Mouse (Mus musculus) heart, postnatal 4 days (tissue): ENCODE results near the gene Morn4. TPM values are rescaled to one million over a fixed set of nuclear protein-coding genes. Genes with fewer than 3 reads are reported as not detected.

Source experiments
- DNase-seq: peaks from one replicate; pipeline ENCODE4 v3.0.0; 2021
- total RNA-seq, 2 experiments: library from RNA; stranded (reverse); gene quantifications; 2 replicates each; pipeline ENCODE4 v1.2.3; 2021

Morn4 gene
- 10 to 100 TPM in 1 of 2 experiments, 1 to 10 TPM in 1; 8.8 to 10.6 TPM for total RNA-seq

DNA sequence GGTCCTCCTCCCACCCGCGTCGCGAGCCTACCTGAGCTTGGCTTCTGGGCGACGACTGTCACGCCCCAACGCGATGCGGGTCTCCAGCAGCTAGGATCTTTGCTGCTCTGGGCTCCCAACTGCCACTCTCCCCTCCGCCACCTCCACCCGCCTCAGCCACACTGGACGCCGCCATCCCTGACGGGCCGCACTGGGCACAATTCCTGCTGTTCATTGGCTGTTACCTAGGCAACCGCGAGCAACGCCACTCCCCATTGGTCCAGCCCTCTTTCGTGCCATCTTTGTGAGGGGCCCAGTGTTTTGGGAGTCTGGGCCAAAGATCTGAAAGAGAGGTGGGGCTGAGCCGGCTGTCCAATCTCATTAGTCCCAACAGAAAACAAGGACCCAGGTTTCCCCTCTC, at the start of gene Morn4:
Morn4 (minus strand) TSS at position 192 of the 400 bp plus-strand sequence.
- peak; percentile 87 for DNase-seq

GRCm38 (mm10) chr19:42135070-42135469, 48.9 kb upstream of the Morn4 start:
- no peak for DNase-seq

DNA sequence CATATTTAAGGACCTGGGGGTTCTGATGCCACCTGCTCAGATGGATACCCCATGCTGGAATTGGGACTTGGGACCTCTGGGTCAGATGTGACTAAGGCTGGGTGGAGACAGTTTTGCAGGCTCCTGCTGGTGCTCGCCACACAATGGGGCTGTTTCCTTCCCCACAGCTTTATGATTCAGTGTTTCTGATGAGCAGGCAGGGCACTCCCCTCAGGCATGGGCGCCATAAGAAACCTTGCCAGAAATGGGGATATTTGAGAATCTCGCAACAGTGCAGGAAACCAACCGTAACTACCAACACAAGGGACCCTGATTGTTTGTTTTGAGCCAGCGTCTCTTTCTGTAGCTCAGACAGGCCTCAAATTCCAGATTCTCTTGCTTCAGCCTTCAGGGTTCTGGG, 44.9 kb upstream of the Morn4 start:
- no peak for DNase-seq

GRCm38 (mm10) chr19:42130294-42130606, 44.1 kb upstream of the Morn4 start:
- no peak for DNase-seq

GRCm38 (mm10) chr19:42129509-42130293, 43.5 kb upstream of the Morn4 start:
- no peak for DNase-seq

- peak; percentile 98 for DNase-seq
Measured at GRCm38 (mm10) chr19:42128787-42129508, 42.8 kb upstream of the Morn4 start, which contains the start of gene Avpi1. Avpi1 (minus strand) TSS chr19:42129059.

- DNase-seq = no peak
Measured at GRCm38 (mm10) chr19:42128052-42128740, 42.0 kb upstream of the Morn4 start.

GRCm38 (mm10) chr19:42127024-42127423, 40.9 kb upstream of the Morn4 start:
- DNase-seq = no peak

- no peak for DNase-seq
Measured at GRCm38 (mm10) chr19:42126219-42126605, 40.1 kb upstream of the Morn4 start.

- DNase-seq = no peak
Measured at GRCm38 (mm10) chr19:42125501-42126218, 39.5 kb upstream of the Morn4 start.

DNA sequence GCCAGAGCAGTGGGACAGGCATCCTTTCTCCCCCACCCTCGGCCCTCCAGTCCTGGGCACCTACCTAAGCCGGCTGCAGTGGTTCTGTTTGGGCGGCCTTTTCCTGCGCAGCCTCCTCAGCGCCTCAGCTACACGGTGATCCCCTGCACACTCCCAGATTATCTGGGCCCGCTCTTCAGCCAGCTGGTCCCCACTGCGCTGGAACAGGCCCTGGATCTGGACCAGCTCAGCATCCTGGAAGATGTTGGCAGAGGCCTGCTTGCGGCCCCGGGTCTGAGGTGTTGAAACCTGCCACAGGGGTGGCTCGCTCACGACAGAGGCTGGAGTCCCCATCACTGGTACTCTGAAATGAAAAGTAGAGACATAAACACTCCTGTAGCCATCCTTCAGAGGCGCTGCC, 38.5 kb upstream of the Morn4 start:
- DNase-seq = no peak

- DNase-seq = no peak
Measured at GRCm38 (mm10) chr19:42120451-42120850, 34.3 kb upstream of the Morn4 start.

- no peak for DNase-seq
Measured at GRCm38 (mm10) chr19:42118596-42118995, 32.4 kb upstream of the Morn4 start.

DNA sequence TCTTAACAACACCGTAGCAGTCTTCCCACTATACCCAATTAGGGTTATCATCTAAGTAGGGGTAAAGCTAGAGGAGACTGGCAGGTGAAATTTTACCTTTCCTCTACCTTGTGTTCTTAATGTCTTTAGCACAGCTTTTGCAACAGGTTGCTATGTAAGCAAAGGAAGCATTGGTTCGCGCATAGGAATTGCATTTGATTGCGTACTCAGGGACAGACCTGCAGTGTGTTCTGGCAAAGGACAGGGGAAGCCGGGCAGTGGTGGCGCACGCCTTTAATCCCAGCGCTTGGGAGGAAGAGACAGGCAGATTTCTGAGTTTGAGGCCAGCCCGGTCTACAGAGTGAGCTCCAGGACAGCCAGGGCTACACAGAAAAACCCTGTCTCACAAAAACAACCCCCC, 32.0 kb upstream of the Morn4 start:
- DNase-seq = no peak

GRCm38 (mm10) chr19:42115783-42116335, 29.7 kb upstream of the Morn4 start:
- DNase-seq = no peak

- DNase-seq = no peak
Measured at GRCm38 (mm10) chr19:42104681-42105080, 18.5 kb upstream of the Morn4 start.

- DNase-seq = no peak
Measured at GRCm38 (mm10) chr19:42099406-42099805, 13.2 kb upstream of the Morn4 start.

DNA sequence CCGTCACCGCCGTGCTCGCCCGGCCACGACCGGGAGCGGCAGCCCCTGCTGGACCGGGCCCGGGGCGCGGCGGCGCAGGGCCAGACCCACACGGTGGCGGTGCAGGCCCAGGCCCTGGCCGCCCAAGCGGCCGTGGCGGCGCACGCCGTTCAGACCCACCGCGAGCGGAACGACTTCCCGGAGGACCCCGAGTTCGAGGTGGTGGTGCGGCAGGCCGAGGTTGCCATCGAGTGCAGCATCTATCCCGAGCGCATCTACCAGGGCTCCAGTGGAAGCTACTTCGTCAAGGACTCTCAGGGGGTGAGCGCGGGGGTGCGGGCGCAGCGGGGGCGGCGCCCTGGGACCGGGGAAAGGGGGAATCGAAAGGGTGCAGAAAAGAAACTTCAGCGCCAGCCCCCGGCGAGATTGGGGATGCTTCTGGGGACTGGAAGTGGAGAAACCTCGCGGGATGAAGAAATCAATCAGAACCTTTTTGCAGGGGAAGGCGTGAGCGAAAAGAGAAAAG, 4.5 kb upstream of the Morn4 start:
- no peak for DNase-seq

GRCm38 (mm10) chr19:42089748-42090595, 3.8 kb upstream of the Morn4 start, which contains the start of gene Pi4k2a:
Pi4k2a (plus strand) TSS chr19:42090470.
- peak; percentile 98 for DNase-seq

GRCm38 (mm10) chr19:42089103-42089747, 3.1 kb upstream of the Morn4 start:
- peak; percentile 53 for DNase-seq

DNA sequence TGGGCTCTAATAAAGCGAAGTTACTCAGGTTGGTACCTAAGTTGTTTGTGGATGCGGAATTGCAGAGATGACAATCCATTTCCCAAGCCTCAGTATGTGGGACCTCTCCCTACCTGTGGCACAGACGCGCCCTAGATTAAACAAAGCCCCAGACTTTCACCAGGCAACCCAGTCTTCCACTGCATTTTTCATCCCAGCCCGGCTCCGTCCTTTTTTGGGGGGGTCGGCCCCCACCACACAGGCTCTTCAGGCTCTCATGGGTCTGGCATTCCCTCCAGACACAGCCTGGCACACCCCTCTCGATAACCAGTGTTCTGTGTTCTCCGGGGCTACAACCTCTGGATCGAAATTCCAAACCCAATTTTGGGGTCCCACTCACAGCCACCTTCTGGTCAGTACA, 467 bp downstream of the Morn4 start:
- no peak for DNase-seq
